Mouse (Mus musculus): ENCODE measurements around the gene Hist1h1b.
"Not testable (repeated sequence)": the region's sequence is repeated elsewhere in the genome, so short reads cannot be mapped to it uniquely, and the experiment has no call there.

The Hist1h1b gene

GRCm38 (mm10) chr13:21779767-21780731 lies at the start of gene Hist1h1b:
TSS of gene Hist1h1b (minus strand) at chr13:21780625.
- DNase-seq (ENCODE audit: low read depth, low spot score) = peak; percentile 82

GRCm38 (mm10) chr13:21828511-21828910 lies 48.1 kb upstream of the Hist1h1b start:
- peak; percentile 59 for DNase-seq (ENCODE audit: low read depth, low spot score)

GRCm38 (mm10) chr13:21820082-21820890 lies 39.9 kb upstream of the Hist1h1b start:
- not testable (repeated sequence) for DNase-seq (ENCODE audit: low read depth, low spot score)

GRCm38 (mm10) chr13:21812092-21812491 lies 31.7 kb upstream of the Hist1h1b start:
- not testable (repeated sequence) for DNase-seq (ENCODE audit: low read depth, low spot score)

- DNase-seq (ENCODE audit: low read depth, low spot score) = not testable (repeated sequence)
These were observed 31.1 kb upstream of the Hist1h1b start, which contains the start of gene Hist1h4m for GRCm38 (mm10) chr13:21811539-21811938. TSS of gene Hist1h4m (plus strand) at chr13:21811746.

- not testable (repeated sequence) for DNase-seq (ENCODE audit: low read depth, low spot score)
These were observed 30.6 kb upstream of the Hist1h1b start for GRCm38 (mm10) chr13:21811074-21811473.

GRCm38 (mm10) chr13:21810073-21810472 lies 29.6 kb upstream of the Hist1h1b start, which contains the start of the genes Hist1h2bq and Hist1h2ao:
TSS of gene Hist1h2bq (minus strand) at chr13:21810197.
TSS of gene Hist1h2ao (plus strand) at chr13:21810465.
- DNase-seq (ENCODE audit: low read depth, low spot score) = not testable (repeated sequence)

- not testable (repeated sequence) for DNase-seq (ENCODE audit: low read depth, low spot score)
These were observed 22.6 kb upstream of the Hist1h1b start for GRCm38 (mm10) chr13:21803058-21803457.

GRCm38 (mm10) chr13:21797163-21797562 lies 16.7 kb upstream of the Hist1h1b start:
- not testable (repeated sequence) for DNase-seq (ENCODE audit: low read depth, low spot score)

GRCm38 (mm10) chr13:21795584-21795983 lies 15.2 kb upstream of the Hist1h1b start:
- peak; percentile 43 for DNase-seq (ENCODE audit: low read depth, low spot score)

- DNase-seq (ENCODE audit: low read depth, low spot score) = peak; percentile 91
These were observed 10.3 kb upstream of the Hist1h1b start for GRCm38 (mm10) chr13:21790601-21791283.

GRCm38 (mm10) chr13:21789925-21790324 lies 9.5 kb upstream of the Hist1h1b start:
- DNase-seq (ENCODE audit: low read depth, low spot score) = peak; percentile 25

GRCm38 (mm10) chr13:21787760-21788593 lies 7.6 kb upstream of the Hist1h1b start:
- DNase-seq (ENCODE audit: low read depth, low spot score) = peak; percentile 44

- DNase-seq (ENCODE audit: low read depth, low spot score) = peak; percentile 97
These were observed 6.6 kb upstream of the Hist1h1b start, which contains the start of the genes Hist1h2an and Hist1h2bp for GRCm38 (mm10) chr13:21786899-21787629. TSS of gene Hist1h2an (minus strand) at chr13:21787218. TSS of gene Hist1h2bp (plus strand) at chr13:21787461.

GRCm38 (mm10) chr13:21786189-21786898 lies 5.9 kb upstream of the Hist1h1b start:
- peak; percentile 72 for DNase-seq (ENCODE audit: low read depth, low spot score)

GRCm38 (mm10) chr13:21784311-21784710 lies 3.9 kb upstream of the Hist1h1b start:
- DNase-seq (ENCODE audit: low read depth, low spot score) = peak; percentile 14

- peak; percentile 85 for DNase-seq (ENCODE audit: low read depth, low spot score)
These were observed 3.3 kb upstream of the Hist1h1b start for GRCm38 (mm10) chr13:21783734-21784161.

- DNase-seq (ENCODE audit: low read depth, low spot score) = peak; percentile 90
These were observed 2.8 kb upstream of the Hist1h1b start, which contains the start of gene Hist1h3i for GRCm38 (mm10) chr13:21783255-21783617. TSS of gene Hist1h3i (minus strand) at chr13:21783370.

All from ZHBTc4 (cell line).